Mouse (Mus musculus) mesoderm, embryonic 11.5 days (tissue): ENCODE results near the gene Tas2r106.

Source experiments
- DNase-seq: peaks from one replicate; pipeline ENCODE4 v3.0.0-alpha.2; 2012; ENCODE audit warnings: low read depth, low spot score

Gene Tas2r106

DNA sequence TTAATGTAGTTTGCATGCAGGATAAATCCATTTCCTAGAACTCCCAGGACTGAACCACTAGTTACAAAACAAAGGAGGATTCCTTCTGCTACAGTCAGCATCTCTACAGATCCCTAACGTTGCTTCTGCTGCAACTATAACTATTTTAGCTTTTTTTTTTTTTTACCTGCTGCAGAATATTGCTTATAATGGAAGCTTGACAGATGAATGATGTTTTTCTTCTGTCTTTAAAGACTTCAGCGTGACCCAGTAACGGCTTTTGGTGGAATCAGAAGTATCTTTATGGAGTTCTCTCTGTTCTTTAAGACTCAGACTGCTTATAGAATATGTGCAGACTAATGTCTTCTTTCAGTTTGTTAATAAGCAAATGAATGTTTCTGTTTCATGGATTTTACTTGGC lies at the start of gene Tas2r106:
Gene Tas2r106, minus strand, starts transcription at position 101 of the 400 bp plus-strand sequence.
- no peak for DNase-seq

DNA sequence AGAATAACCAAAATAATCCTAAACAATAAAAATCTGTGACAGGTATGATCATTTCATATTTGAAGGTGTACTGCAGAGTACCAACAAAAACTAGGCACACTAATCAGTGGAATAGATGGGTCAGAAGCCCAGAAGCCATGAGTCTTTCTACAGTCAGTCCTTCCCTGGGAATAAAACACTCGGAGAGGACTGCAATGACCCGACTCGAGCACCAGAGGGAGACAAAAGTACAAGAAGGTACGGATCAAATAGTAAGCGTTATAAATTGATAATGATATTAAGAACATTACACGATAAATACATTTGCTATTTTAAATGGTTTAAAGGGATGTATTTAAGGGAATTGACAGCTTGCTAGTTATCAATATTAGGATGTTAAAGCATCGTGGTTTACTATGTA lies 34.1 kb upstream of the Tas2r106 start:
- peak; percentile 1 for DNase-seq

- no peak for DNase-seq
Observed at GRCm38 (mm10) chr6:131689963-131690362, 11.3 kb upstream of the Tas2r106 start, which contains the start of gene Tas2r114. Gene Tas2r114 (minus strand): TSS chr6:131690063.

DNA sequence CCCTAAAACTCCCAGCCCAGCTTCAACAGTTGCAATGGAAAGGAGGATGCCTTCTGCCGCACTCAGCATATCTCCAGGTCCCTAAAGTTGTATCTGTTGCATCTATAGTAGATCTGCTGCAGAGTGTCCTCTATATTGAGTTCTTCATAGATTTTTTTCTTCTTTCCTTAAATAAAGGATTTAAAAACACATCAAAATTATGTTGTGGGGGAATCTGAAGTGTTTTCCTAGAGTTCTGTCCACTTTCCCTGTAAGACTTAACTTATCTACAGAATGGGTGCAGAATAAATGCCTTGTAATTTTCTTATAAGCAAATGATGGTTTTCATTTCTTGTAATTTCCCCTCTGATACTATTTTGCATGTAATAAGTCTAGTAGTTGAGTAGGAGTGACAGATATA lies 8.7 kb upstream of the Tas2r106 start, which contains the start of gene Tas2r105:
Gene Tas2r105, minus strand, starts transcription at position 101 of the 400 bp plus-strand sequence.
- no peak for DNase-seq

DNA sequence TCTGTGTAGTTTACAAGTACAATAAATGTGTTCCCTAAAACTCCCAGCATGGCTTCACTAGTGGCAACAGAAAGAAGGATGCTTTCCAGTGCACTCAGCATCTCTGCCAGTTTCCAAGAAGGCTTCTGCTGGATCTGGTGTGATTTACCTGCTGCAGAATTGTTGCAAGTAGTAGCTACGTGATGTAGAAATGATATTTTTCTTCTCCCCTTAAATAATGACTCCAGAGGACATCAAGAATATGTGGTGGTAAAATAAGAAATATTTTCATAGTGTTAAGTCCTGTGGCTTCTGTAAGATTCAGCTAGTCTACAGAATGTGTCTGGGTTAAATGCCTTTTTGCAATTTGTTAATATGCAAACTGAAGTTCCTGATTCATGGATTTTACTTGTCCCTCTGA lies 7.0 kb upstream of the Tas2r106 start, which contains the start of gene Tas2r104:
Gene Tas2r104, minus strand, starts transcription at position 101 of the 400 bp plus-strand sequence.
- no peak for DNase-seq

DNA sequence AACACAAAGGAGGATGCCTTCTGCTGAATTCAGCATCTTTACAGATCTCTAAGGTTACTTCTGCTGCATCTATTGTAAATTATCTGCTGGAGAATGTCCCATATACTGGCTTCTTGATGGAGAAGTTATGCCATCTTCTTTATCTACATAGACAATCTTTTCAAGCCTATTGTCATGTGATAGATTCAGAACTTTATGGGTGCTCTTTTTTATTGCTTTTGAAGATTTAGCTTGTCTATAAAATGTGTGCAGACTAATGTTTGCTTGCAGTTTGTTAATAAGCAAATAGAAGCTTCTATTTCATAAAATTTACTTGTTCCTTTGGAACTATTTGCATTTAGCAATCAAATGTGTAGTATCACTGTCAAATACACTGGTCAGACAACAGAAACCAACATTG lies 18.6 kb downstream of the Tas2r106 start, which contains the start of gene Tas2r107:
Gene Tas2r107, minus strand, starts transcription at position 101 of the 400 bp plus-strand sequence.
- DNase-seq: no peak

DNA sequence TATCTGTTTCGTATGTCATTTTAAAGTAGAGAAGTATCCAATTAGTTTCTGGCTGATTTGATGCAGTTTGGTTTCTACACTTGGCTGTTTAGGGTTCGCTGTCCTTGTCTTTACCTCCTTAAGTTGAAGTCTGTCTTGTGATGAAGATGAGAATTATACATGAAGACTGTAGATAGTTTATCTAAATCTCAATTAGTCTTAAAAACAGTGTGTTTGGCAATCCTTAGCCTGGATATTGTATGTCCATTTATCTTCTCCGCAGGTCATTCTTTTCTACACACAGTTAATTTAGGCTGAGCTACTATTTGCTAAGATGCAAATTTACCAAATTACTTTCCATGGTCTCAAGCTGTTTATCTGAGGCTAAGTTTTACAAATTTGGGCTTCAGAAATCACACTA lies 47.9 kb downstream of the Tas2r106 start, which contains the start of gene Tas2r130:
Gene Tas2r130, minus strand, starts transcription at position 101 of the 400 bp plus-strand sequence.
- no peak for DNase-seq
